Mouse (Mus musculus) bone marrow macrophage, adult 2 months (primary cell): ENCODE data around the gene Cdc14b.

Experiments used
- CTCF ChIP-seq: IDR thresholded peaks from 2 replicates; pipeline ENCODE4 v1.5.1; 2012; ENCODE audit warnings: low read depth, mild to moderate bottlenecking, low read length, moderate library complexity
- POLR2A ChIP-seq: IDR thresholded peaks from 2 replicates; pipeline ENCODE4 v1.6.1; 2012; ENCODE audit warnings: mild to moderate bottlenecking, low read depth, low read length, borderline replicate concordance

DNA sequence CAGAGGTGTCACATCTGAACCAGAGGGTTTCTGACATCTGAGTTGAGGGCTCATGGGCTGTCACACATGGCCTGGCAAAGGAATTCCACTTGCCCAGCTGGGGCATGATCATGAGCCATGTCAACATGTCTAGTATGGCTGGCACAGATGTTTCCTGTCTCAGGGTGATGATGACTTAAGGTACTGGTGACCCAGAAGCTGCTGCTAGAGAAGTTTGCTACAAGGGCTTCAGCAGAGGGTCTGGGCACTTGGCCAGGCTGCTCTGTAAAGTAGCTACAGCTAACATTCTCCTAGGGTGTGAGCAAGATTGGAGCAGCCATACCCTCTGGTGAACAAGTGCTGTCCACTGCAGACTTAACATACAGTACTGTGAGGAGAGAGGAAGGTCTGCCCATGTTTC is 88.0 kb downstream of the Cdc14b start:
- TF ChIP-seq CTCF (no peak), POLR2A (no peak)
